Mouse (Mus musculus) central nervous system, embryonic 14 days (tissue): ENCODE measurements around the gene Rufy1. TPM values are rescaled to one million over a fixed set of nuclear protein-coding genes. Genes with fewer than 3 reads are reported as not detected.

Experiments
- polyA plus RNA-seq: library from polyadenylated mRNA; depleted of rRNA; stranded (reverse); fragments of >200 nt; gene quantifications from 2 replicates; pipeline ENCODE4 v1.2.3, GENCODE M21; 2012; rRNA removed

Rufy1 gene
- 26.1 TPM in 2 replicates for polyA plus RNA-seq

GRCm38 (mm10) chr11:50430277-50431133 lies at the start of gene Rufy1:
Gene Rufy1, minus strand, starts transcription at chr11:50431125.

GRCm38 (mm10) chr11:50376911-50377891 lies 53.7 kb downstream of the Rufy1 start, which contains the start of gene Hnrnph1:
Gene Hnrnph1, plus strand, starts transcription at chr11:50376990.

GRCm38 (mm10) chr11:50354162-50354561 lies 76.8 kb downstream of the Rufy1 start, which contains the start of gene Cby3:
Gene Cby3, plus strand, starts transcription at chr11:50354462.

Other genes starting within 250 kb of the Rufy1 start
- gene Sqstm1, start 220.3 kb downstream of the Rufy1 start, polyA plus RNA-seq: 173 and 189 TPM in 2 replicates
- 64.6 and 73.7 TPM in 2 replicates for gene Mgat4b, start 220.2 kb downstream of the Rufy1 start, polyA plus RNA-seq
- gene Ltc4s, start 192.5 kb downstream of the Rufy1 start, polyA plus RNA-seq: 2.6 and 2.9 TPM in 2 replicates
- 14.3 and 15.5 TPM in 2 replicates for gene Maml1, start 138.8 kb downstream of the Rufy1 start, polyA plus RNA-seq
- 169 and 192 TPM in 2 replicates for gene Canx, start 105.5 kb downstream of the Rufy1 start, polyA plus RNA-seq
- gene Cby3, start 76.7 kb downstream of the Rufy1 start, polyA plus RNA-seq: 0.29 and 0.41 TPM in 2 replicates
- 871 and 1,026 TPM in 2 replicates for gene Hnrnph1, start 54.1 kb downstream of the Rufy1 start, polyA plus RNA-seq
- 6.3 and 13.8 TPM in 2 replicates for gene Adamts2, start 171.0 kb upstream of the Rufy1 start, polyA plus RNA-seq